Mouse (Mus musculus) B cell, adult (primary cell): ENCODE results near the gene Gm30083. TPM values are rescaled to one million over a fixed set of nuclear protein-coding genes. Genes with fewer than 3 reads are reported as not detected.

Experiments used
- total RNA-seq: library from RNA; stranded (reverse); gene quantifications from 4 replicates; pipeline ENCODE4 v1.2.4, GENCODE M21; 2023; ENCODE audit not compliant: inconsistent age

Gm30083 gene
- total RNA-seq: not detected in 4 replicates

GRCm38 (mm10) chr14:34015063-34015462, at the start of gene Gm30083:
Gene Gm30083, minus strand, starts transcription at chr14:34015182.

DNA sequence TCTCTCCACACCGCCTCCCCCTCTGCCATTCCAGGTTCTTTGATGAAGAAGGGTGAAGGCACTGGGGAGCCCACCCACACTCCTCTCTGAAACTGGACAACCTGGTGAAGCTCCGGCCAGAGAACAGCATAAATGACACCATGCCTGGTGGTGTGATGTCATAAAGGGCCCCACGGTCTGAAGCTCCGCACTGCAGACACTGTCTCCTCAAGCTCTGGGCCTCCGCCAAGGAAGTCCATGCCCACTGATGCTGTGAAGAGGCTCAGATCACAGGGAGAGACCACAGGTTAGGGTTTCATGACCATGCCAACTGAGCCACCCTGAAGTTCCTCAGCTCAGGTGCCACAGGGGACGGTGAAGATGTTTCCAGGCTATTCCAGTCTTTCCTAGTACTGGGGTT, 37.5 kb upstream of the Gm30083 start, which contains the start of gene Antxrl:
TSS of gene Antxrl (plus strand) at position 192 of the 400 bp plus-strand sequence.

DNA sequence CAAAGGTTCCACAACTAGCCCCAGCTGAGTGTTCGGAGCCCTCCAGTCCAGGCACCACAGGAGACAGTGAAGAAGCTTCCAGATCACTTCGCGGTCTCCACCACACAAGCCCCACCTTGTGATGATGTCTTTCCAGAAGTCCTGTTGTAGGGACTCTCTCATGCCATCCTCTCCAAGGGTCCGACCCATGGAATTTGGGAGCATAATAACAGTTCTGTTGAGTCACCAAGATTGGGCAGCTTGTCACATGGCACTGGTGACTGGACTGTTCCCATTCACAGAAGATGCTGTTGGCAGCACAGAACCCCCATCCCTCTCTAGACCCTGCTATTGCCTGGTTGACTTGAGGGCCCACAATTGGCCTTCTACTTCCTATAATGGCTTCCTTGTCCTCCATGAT, 1.4 kb upstream of the Gm30083 start, which contains the start of gene Gm5460:
TSS of gene Gm5460 (plus strand) at position 378 of the 400 bp plus-strand sequence.

GRCm38 (mm10) chr14:33978604-33979059, 36.4 kb downstream of the Gm30083 start, which contains the start of gene Zfp488:
Gene Zfp488, minus strand, starts transcription at chr14:33978764.

GRCm38 (mm10) chr14:33953761-33954160, 61.2 kb downstream of the Gm30083 start, which contains the start of gene Rbp3:
Gene Rbp3, plus strand, starts transcription at chr14:33954003.

GRCm38 (mm10) chr14:33940739-33941138, 74.2 kb downstream of the Gm30083 start, which contains the start of gene Gdf2:
Gene Gdf2, plus strand, starts transcription at chr14:33941039.

Other genes starting within 250 kb of the Gm30083 start
- gene Gdf10, start 91.6 kb downstream of the Gm30083 start, total RNA-seq: not detected in 4 replicates
- not detected in 4 replicates for gene Gdf2, start 74.1 kb downstream of the Gm30083 start, total RNA-seq
- not detected in 4 replicates for gene Rbp3, start 61.2 kb downstream of the Gm30083 start, total RNA-seq
- 0.16 to 0.35 TPM (median 0.27 TPM) in 4 replicates for gene Zfp488, start 36.4 kb downstream of the Gm30083 start, total RNA-seq
- not detected in 4 replicates for gene Gm5460, start 1.6 kb upstream of the Gm30083 start, total RNA-seq
- not detected in 4 replicates for gene Antxrl, start 37.5 kb upstream of the Gm30083 start, total RNA-seq
- gene Anxa8, start 70.8 kb upstream of the Gm30083 start, total RNA-seq: 0.42 TPM in 1 of 4 replicates, not detected in the others
- gene A630023A22Rik, start 87.6 kb upstream of the Gm30083 start, total RNA-seq: not detected in 4 replicates
- not detected in 4 replicates for gene Npy4r, start 137.3 kb upstream of the Gm30083 start, total RNA-seq
- gene Gprin2, start 186.5 kb upstream of the Gm30083 start, total RNA-seq: not detected in 4 replicates
- not detected in 4 replicates for gene Syt15, start 204.4 kb upstream of the Gm30083 start, total RNA-seq